14 mouse cellular contexts compared by ENCODE assay signal in the genomic region with DNA sequence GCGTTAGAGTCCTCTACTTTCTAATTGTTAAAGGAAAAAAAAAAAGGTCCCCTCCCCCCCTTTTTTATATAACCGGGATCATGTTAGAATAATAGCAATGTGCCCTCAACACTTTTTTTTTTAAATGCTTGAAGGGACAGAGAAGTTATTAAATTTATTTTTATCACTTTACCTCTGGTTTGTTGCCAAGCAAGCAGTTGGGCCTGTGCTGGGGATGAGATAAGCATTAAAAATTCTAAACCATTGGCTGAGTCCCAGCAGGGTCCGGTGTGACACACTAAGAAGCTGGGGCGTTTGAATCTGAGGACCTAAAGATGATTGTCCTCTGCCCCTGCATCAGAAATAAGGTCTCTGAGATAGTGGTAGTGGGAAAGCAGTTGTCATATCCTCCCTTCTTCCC.
DNase-seq lines count a peak whose midpoint lies in the region; ATAC-seq and TF ChIP-seq lines count a peak whose summit lies in the region.
"Had no signal": no experiment of that assay in that cellular context is flagged by ENCODE, and none has a peak within 500 bp of the region (broad histone marks: within the 10 kb centered on the region; RNA-seq: fewer than 3 reads in every experiment).

No protein-coding gene starts in this region.

- no peak overlapping the region for H3K9ac ChIP-seq in heart, postnatal 0 days (replicated peaks; ENCODE audit: low read depth, low read length)
- no peak overlapping the region for H3K9ac ChIP-seq in heart, embryonic 11.5 days (ENCODE audit: low read depth, low read length)
- H3K9ac ChIP-seq in midbrain, embryonic 13.5 days (replicated peaks): no peak overlapping the region
- no peak overlapping the region for H3K9ac ChIP-seq in midbrain, embryonic 14.5 days (replicated peaks; ENCODE audit: low read length)
- H3K9ac ChIP-seq: embryonic facial prominence, embryonic 12.5 days; limb, embryonic 15.5 days; liver, postnatal 0 days had no signal

- H3K9me3 ChIP-seq in heart, postnatal 0 days (replicated peaks; ENCODE audit: control insufficient read depth, low read length): no peaks in the 10 kb centered on the region
- no peaks in the 10 kb centered on the region for H3K9me3 ChIP-seq in heart, embryonic 11.5 days (replicated peaks; ENCODE audit: control insufficient read depth, low read length)
- no peaks in the 10 kb centered on the region for H3K9me3 ChIP-seq in midbrain, embryonic 13.5 days
- no peaks in the 10 kb centered on the region for H3K9me3 ChIP-seq in midbrain, embryonic 14.5 days (ENCODE audit: control insufficient read depth, low read length)
- H3K9me3 ChIP-seq: embryonic facial prominence, embryonic 12.5 days; limb, embryonic 15.5 days had no signal

- no peak overlapping the region for H3K27ac ChIP-seq in heart, postnatal 0 days (ENCODE audit: low read depth)
- no peak overlapping the region for H3K27ac ChIP-seq in heart, embryonic 11.5 days (ENCODE audit: low read depth, low read length)
- no peak overlapping the region for H3K27ac ChIP-seq in midbrain, embryonic 13.5 days
- H3K27ac ChIP-seq in midbrain, embryonic 14.5 days (replicated peaks; ENCODE audit: low read depth, low read length): no peak overlapping the region
- peak overlapping the region; percentile 75 for H3K27ac ChIP-seq in olfactory bulb, adult 2 months (ENCODE audit: insufficient read depth, low read depth, low read length)
- H3K27ac ChIP-seq: embryonic facial prominence, embryonic 12.5 days; kidney, postnatal 0 days; limb, embryonic 15.5 days had no signal

- peak; percentile 20 for DNase-seq in cerebellum, adult 9-10 months
- no peak for DNase-seq in cerebellum, adult 11-12 months
- DNase-seq in heart, postnatal 0 days (ENCODE audit: low spot score): peak; percentile 12
- no peak for DNase-seq in midbrain, embryonic 14.5 days
- no peak for DNase-seq in gastrocnemius, adult 18-20 months (ENCODE audit: low spot score)
- DNase-seq: liver, postnatal 0 days; thymus, postnatal 25 days had no signal

- TF ChIP-seq EP300 in heart, postnatal 0 days (IDR thresholded peaks at IDR 0.05; ENCODE audit: low read depth): no peak

- no peak for TF ChIP-seq POLR2A in olfactory bulb, adult 2 months (IDR thresholded peaks at IDR 0.05; ENCODE audit: insufficient read depth, low read depth, low read length)

- WGBS in heart, postnatal 0 days: 28% methylated on average over 4 of the region's 4 CpGs
- 68% methylated on average over 4 of the region's 4 CpGs for WGBS in heart, embryonic 11.5 days (ENCODE audit: insufficient replicate concordance)
- WGBS in midbrain, embryonic 13.5 days: 78% methylated on average over 4 of the region's 4 CpGs
- 72% methylated on average over 4 of the region's 4 CpGs for whole genome bisulfite sequencing in midbrain, embryonic 14.5 days
- WGBS in olfactory bulb, adult 2 months: 28% methylated on average over 4 of the region's 4 CpGs

- 0 out of 2 replicates have a peak, but pooled peaks have one; percentile 20 for ATAC-seq in heart, postnatal 0 days (ENCODE audit: insufficient read depth, low read depth)
- no peak for ATAC-seq in heart, embryonic 11.5 days (replicated peaks; ENCODE audit: insufficient number of reproducible peaks, low FRiP score, low TSS enrichment)
- ATAC-seq in midbrain, embryonic 13.5 days: peak; percentile 34; the same call in 1 of the 2 replicates
- no peak for ATAC-seq in midbrain, embryonic 14.5 days (ENCODE audit: low FRiP score, low TSS enrichment)
- ATAC-seq: inflammation-experienced regulatory T-cells, adult 6 months; liver, postnatal 0 days had no signal

- H3K4me3 ChIP-seq in heart, postnatal 0 days (ENCODE audit: low read depth, low read length): no peak overlapping the region
- no peak overlapping the region for H3K4me3 ChIP-seq in heart, embryonic 11.5 days (ENCODE audit: low read depth, low read length)
- H3K4me3 ChIP-seq in midbrain, embryonic 13.5 days (replicated peaks): no peak overlapping the region
- H3K4me3 ChIP-seq in midbrain, embryonic 14.5 days (replicated peaks; ENCODE audit: low read depth, low read length): no peak overlapping the region
- H3K4me3 ChIP-seq in olfactory bulb, adult 2 months (ENCODE audit: insufficient read depth, low read depth, low read length): no peak overlapping the region
- H3K4me3 ChIP-seq: embryonic facial prominence, embryonic 12.5 days; limb, embryonic 15.5 days had no signal

- TF ChIP-seq CTCF in heart, postnatal 0 days (IDR thresholded peaks at IDR 0.05; ENCODE audit: low read depth): no peak
- no peak for TF ChIP-seq CTCF in olfactory bulb, adult 2 months (IDR thresholded peaks at IDR 0.05; ENCODE audit: insufficient read depth, low read depth, low read length)

- H3K4me1 ChIP-seq in heart, postnatal 0 days (ENCODE audit: control insufficient read depth, insufficient read depth): 0 out of 2 replicates have a peak, but pooled peaks cover 7% of the 10 kb centered on the region
- H3K4me1 ChIP-seq in heart, embryonic 11.5 days (ENCODE audit: control insufficient read depth, insufficient read depth, low read length): no peaks in the 10 kb centered on the region
- no peaks in the 10 kb centered on the region for H3K4me1 ChIP-seq in midbrain, embryonic 13.5 days (replicated peaks)
- no peaks in the 10 kb centered on the region for H3K4me1 ChIP-seq in midbrain, embryonic 14.5 days (ENCODE audit: control insufficient read depth, insufficient read depth, low read length)
- no peaks in the 10 kb centered on the region for H3K4me1 ChIP-seq in olfactory bulb, adult 2 months (ENCODE audit: control insufficient read depth, insufficient read depth, low read length)
- H3K4me1 ChIP-seq: embryonic facial prominence, embryonic 12.5 days; limb, embryonic 15.5 days had no signal

- no peaks in the 10 kb centered on the region for H3K27me3 ChIP-seq in heart, postnatal 0 days (ENCODE audit: control insufficient read depth, insufficient read depth, low read length)
- H3K27me3 ChIP-seq in heart, embryonic 11.5 days (ENCODE audit: control insufficient read depth, insufficient read depth, low read length): no peaks in the 10 kb centered on the region
- no peaks in the 10 kb centered on the region for H3K27me3 ChIP-seq in midbrain, embryonic 13.5 days
- H3K27me3 ChIP-seq in midbrain, embryonic 14.5 days (ENCODE audit: control insufficient read depth, insufficient read depth, low read length): no peaks in the 10 kb centered on the region
- H3K27me3 ChIP-seq: embryonic facial prominence, embryonic 12.5 days; limb, embryonic 15.5 days had no signal

- H3K4me2 ChIP-seq in heart, postnatal 0 days (ENCODE audit: low read depth, low read length): peak overlapping the region; percentile 15; the same call in 1 of the 2 replicates
- H3K4me2 ChIP-seq in heart, embryonic 11.5 days: no peak overlapping the region
- no peak overlapping the region for H3K4me2 ChIP-seq in midbrain, embryonic 13.5 days (replicated peaks)
- H3K4me2 ChIP-seq in midbrain, embryonic 14.5 days (ENCODE audit: low read length): no peak overlapping the region
- H3K4me2 ChIP-seq: embryonic facial prominence, embryonic 12.5 days; limb, embryonic 15.5 days had no signal

- no peaks in the 10 kb centered on the region for H3K36me3 ChIP-seq in heart, postnatal 0 days (replicated peaks; ENCODE audit: control insufficient read depth, insufficient read depth, low read length)
- no peaks in the 10 kb centered on the region for H3K36me3 ChIP-seq in heart, embryonic 11.5 days (ENCODE audit: control insufficient read depth, insufficient read depth, low read length)
- no peaks in the 10 kb centered on the region for H3K36me3 ChIP-seq in midbrain, embryonic 13.5 days
- H3K36me3 ChIP-seq in midbrain, embryonic 14.5 days (ENCODE audit: control insufficient read depth, insufficient read depth, low read length): no peaks in the 10 kb centered on the region
- H3K36me3 ChIP-seq: embryonic facial prominence, embryonic 12.5 days; limb, embryonic 15.5 days had no signal

Comparison
In these comparisons a context has a peak if more than half of its experiments do, and no peak if none do; other contexts are left out.
1. DNase-seq: peak in cerebellum, adult 9-10 months (single experiment) and heart, postnatal 0 days (single experiment); none in cerebellum, adult 11-12 months (single experiment), midbrain, embryonic 14.5 days (single experiment) and gastrocnemius, adult 18-20 months (single experiment).
2. ATAC-seq: peak in heart, postnatal 0 days (single experiment) and midbrain, embryonic 13.5 days (single experiment); none in heart, embryonic 11.5 days (single experiment) and midbrain, embryonic 14.5 days (single experiment).